Mouse (Mus musculus) lung, postnatal 4 days (tissue): ENCODE data around the gene Serpina10.

Source experiments
- DNase-seq, 2 experiments: peaks; one replicate each; pipeline ENCODE4 v3.0.0; 2021

Serpina10 gene

DNA sequence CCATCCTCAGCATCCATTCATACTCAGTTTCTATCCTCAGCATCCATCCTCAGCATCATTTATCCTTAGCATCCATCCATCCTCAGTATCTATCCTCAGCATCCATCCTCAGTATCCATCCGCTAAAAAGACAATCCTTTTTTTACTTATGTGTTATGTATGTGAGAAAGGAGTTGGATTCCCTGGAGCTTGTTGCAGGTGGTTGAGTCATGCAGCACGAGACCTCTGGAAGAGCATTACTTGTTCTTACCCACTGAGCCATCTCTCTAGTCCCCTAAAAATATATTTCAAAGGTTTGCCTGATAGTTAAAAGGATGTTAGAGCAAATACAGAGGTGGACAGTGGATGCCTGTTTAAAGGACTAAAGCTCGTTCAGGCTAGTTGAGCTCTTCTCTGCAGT is 29.4 kb downstream of the Serpina10 start:
- DNase-seq: no peak

DNA sequence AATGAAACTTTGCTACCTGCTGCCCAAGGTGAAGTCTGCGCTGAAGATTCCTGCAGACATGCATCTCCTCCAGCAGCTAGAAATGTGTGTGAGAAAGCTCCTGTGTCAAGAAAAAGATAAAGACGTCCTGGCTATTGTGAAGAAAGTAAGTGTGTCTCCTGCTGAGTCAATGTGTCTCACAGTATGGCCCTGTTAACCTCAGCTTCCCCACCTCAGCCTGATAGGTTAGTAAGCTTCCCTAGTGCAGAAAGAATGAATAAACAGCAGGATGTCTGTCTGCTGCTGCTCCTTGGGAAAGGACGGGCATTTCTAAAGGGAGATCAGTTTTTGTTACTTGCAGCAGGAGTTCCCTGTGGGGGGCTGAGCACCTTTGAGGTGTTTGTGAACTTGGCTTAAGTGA is 30.9 kb downstream of the Serpina10 start:
- DNase-seq: no peak

DNA sequence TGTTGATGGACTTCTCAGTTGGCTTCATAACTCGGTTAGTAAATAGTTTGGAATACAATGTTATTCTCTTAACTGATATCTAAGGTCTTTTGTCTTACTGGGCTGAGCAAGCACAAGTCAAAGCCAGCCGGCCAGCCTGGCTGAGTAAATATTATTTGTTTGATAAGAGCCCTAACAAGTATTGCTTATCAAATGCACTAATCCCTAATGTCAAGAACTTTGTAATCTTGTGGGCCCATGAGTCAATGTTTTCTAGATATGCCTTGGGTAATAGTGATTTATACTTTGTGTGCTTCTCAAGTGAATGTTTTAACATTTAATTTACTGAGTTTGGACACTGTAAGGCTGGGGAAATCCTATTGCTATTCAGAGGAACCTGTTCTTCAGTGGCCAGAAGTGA is 32.8 kb downstream of the Serpina10 start:
- DNase-seq: no peak

GRCm38 (mm10) chr12:103583771-103584170 is 47.5 kb downstream of the Serpina10 start:
- DNase-seq: no peak

GRCm38 (mm10) chr12:103578148-103578547 is 53.1 kb downstream of the Serpina10 start:
- peak in 1 of 2 experiments; percentile 27 for DNase-seq

DNA sequence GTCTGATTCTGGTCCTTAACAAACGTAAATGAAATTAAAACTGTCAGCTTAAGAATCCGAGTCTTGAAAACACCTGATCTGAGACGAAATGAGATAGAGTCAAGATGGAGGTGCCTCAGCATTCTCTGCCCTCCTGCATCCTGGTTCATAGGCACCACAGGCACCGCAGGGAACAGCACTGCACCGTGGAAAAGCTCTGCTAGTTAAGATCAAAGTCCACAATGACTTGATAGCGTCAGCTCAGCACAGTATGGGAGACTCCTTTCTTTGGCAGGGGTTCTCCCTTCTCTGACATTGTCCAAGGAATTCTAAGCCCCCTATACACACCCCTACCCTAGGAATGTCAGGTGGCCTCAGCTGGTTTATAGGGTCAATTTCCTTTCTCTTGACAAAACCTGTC is 61.6 kb downstream of the Serpina10 start:
- DNase-seq: no peak

- DNase-seq: peak in 1 of 2 experiments; percentile 28
Observed at GRCm38 (mm10) chr12:103567129-103567528, 64.1 kb downstream of the Serpina10 start.

- DNase-seq: no peak
Observed at GRCm38 (mm10) chr12:103565151-103565550, 66.1 kb downstream of the Serpina10 start.
